Mouse (Mus musculus) CD4-positive, CD25-positive, alpha-beta regulatory T cell, adult 4 months (primary cell): ENCODE data around the gene Cnfn. TPM values are rescaled to one million over a fixed set of nuclear protein-coding genes. Genes with fewer than 3 reads are reported as not detected.
"Not testable (repeated sequence)": the region's sequence is repeated elsewhere in the genome, so short reads cannot be mapped to it uniquely, and the experiment has no call there.

ENCODE experiments used
- ATAC-seq: one replicate; pipeline ENCODE4 v1.8.0; 2017
- polyA plus RNA-seq, 2 experiments: library from polyadenylated mRNA; unstranded; fragments of 100-300 nt; shearing (Covaris generic); gene quantifications; one replicate each; pipeline ENCODE4 v1.2.1; 2017

Cnfn gene
- polyA plus RNA-seq, result not detected

- no peak for ATAC-seq
These were observed at the start of gene Cnfn for GRCm38 (mm10) chr7:25369058-25369749. TSS of gene Cnfn (minus strand) at chr7:25369724.

- no peak for ATAC-seq
These were observed 48.1 kb upstream of the Cnfn start for GRCm38 (mm10) chr7:25417597-25417996.

- ATAC-seq, result no peak
These were observed 43.4 kb upstream of the Cnfn start, which contains the start of gene Cxcl17 for GRCm38 (mm10) chr7:25412833-25413441. TSS of gene Cxcl17 (minus strand) at chr7:25412886.

- no peak for ATAC-seq
These were observed 42.3 kb upstream of the Cnfn start for GRCm38 (mm10) chr7:25411861-25412260.

- no peak for ATAC-seq
These were observed 41.6 kb upstream of the Cnfn start for GRCm38 (mm10) chr7:25410969-25411615.

- no peak for ATAC-seq
These were observed 39.7 kb upstream of the Cnfn start for GRCm38 (mm10) chr7:25409114-25409760.

GRCm38 (mm10) chr7:25406468-25406867 lies 36.9 kb upstream of the Cnfn start:
- ATAC-seq, result no peak

- peak; percentile 58 for ATAC-seq
These were observed 33.2 kb upstream of the Cnfn start for GRCm38 (mm10) chr7:25402671-25403101.

- no peak for ATAC-seq
These were observed 32.5 kb upstream of the Cnfn start for GRCm38 (mm10) chr7:25401986-25402385.

- no peak for ATAC-seq
These were observed 32.0 kb upstream of the Cnfn start for GRCm38 (mm10) chr7:25401551-25401950.

- not testable (repeated sequence) for ATAC-seq
These were observed 29.5 kb upstream of the Cnfn start for GRCm38 (mm10) chr7:25399028-25399427.

GRCm38 (mm10) chr7:25398610-25399009 lies 29.1 kb upstream of the Cnfn start, which contains the start of gene Lipe:
TSS of gene Lipe (minus strand) at chr7:25398710.
- no peak for ATAC-seq

GRCm38 (mm10) chr7:25396621-25397020 lies 27.1 kb upstream of the Cnfn start:
- ATAC-seq, result no peak

GRCm38 (mm10) chr7:25395558-25396521 lies 26.3 kb upstream of the Cnfn start:
- peak; percentile 99 for ATAC-seq

GRCm38 (mm10) chr7:25395186-25395557 lies 25.6 kb upstream of the Cnfn start:
- ATAC-seq, result peak; percentile 40

- no peak for ATAC-seq
These were observed 25.2 kb upstream of the Cnfn start for GRCm38 (mm10) chr7:25394754-25395153.

GRCm38 (mm10) chr7:25393451-25394210 lies 24.1 kb upstream of the Cnfn start:
- no peak for ATAC-seq

- ATAC-seq, result no peak
These were observed 23.3 kb upstream of the Cnfn start for GRCm38 (mm10) chr7:25392851-25393250.

- ATAC-seq, result no peak
These were observed 22.4 kb upstream of the Cnfn start for GRCm38 (mm10) chr7:25391856-25392453.

GRCm38 (mm10) chr7:25390986-25391385 lies 21.5 kb upstream of the Cnfn start:
- no peak for ATAC-seq
